Mouse (Mus musculus): ENCODE results near the gene Noc2l. TPM values are rescaled to one million over a fixed set of nuclear protein-coding genes. Genes with fewer than 3 reads are reported as not detected.

The Noc2l gene
- polyA plus RNA-seq, 2 experiments: 40.2 to 68.0 TPM

- Histone ChIP-seq H3K27ac (peak overlapping the region; percentile 98), H3K27me3 (ENCODE audit: control insufficient read depth, insufficient read depth, low read length) (peaks cover 4% of the 10 kb centered on the region), H3K9ac (replicated peaks) (peak overlapping the region; percentile 86), H3K4me3 (ENCODE audit: insufficient read depth in 1 of 2, low read depth in 2 of 2, low read length in 2 of 2) (peak overlapping the region; percentile 30 to 52), H3K4me2 (ENCODE audit: low read depth) (peak overlapping the region; percentile 93), H3K9me3 (ENCODE audit: control insufficient read depth, low read length) (no peaks in the 10 kb centered on the region), H3K36me3 (replicated peaks; ENCODE audit: control insufficient read depth, insufficient read depth, low read depth) (peaks cover 39% of the 10 kb centered on the region), H3K4me1 (replicated peaks; ENCODE audit: control insufficient read depth in 2 of 2, insufficient read depth in 2 of 2, low read length in 1 of 2) (peaks cover 23 to 48% of the 10 kb centered on the region in 2 experiments)
- TF ChIP-seq CTCF (IDR thresholded peaks at IDR 0.05; ENCODE audit: low read depth): no peak
- TF ChIP-seq EP300 (IDR thresholded peaks at IDR 0.05; ENCODE audit: low read depth): peak; percentile 99
- ATAC-seq (ENCODE audit: insufficient read depth) (peak; percentile 86), DNase-seq (ENCODE audit: low read depth in 3 of 3, low spot score in 3 of 3) (peak; percentile 73 to 88 (median 75))
- WGBS (ENCODE audit: insufficient replicate concordance): 9% methylated on average over 7 of the region's 7 CpGs
Observed at GRCm38 (mm10) chr4:156253043-156253442, 17.2 kb downstream of the Noc2l start.

- Histone ChIP-seq H3K4me2 (ENCODE audit: low read depth) (peak overlapping the region; percentile 74), H3K27ac (peak overlapping the region; percentile 97), H3K36me3 (replicated peaks; ENCODE audit: control insufficient read depth, insufficient read depth, low read depth) (peaks cover 25% of the 10 kb centered on the region), H3K4me1 (replicated peaks; ENCODE audit: control insufficient read depth in 2 of 2, insufficient read depth in 2 of 2, low read length in 1 of 2) (peaks cover 23 to 46% of the 10 kb centered on the region in 2 experiments), H3K4me3 (ENCODE audit: insufficient read depth in 1 of 2, low read depth in 2 of 2, low read length in 2 of 2) (peak overlapping the region; percentile 70 to 73), H3K27me3 (ENCODE audit: control insufficient read depth, insufficient read depth, low read length) (peaks cover 4% of the 10 kb centered on the region), H3K9ac (replicated peaks) (peak overlapping the region; percentile 91), H3K9me3 (ENCODE audit: control insufficient read depth, low read length) (no peaks in the 10 kb centered on the region)
- no peak for TF ChIP-seq CTCF (IDR thresholded peaks at IDR 0.05; ENCODE audit: low read depth)
- TF ChIP-seq EP300 (IDR thresholded peaks at IDR 0.05; ENCODE audit: low read depth): no peak
- DNase-seq (ENCODE audit: low read depth in 3 of 3, low spot score in 3 of 3) (peak; percentile 59 to 64 (median 61)), ATAC-seq (ENCODE audit: insufficient read depth) (peak; percentile 56)
- 2% methylated on average over 30 of the region's 30 CpGs for WGBS (ENCODE audit: insufficient replicate concordance)
Observed at GRCm38 (mm10) chr4:156254361-156255077, 18.7 kb downstream of the Noc2l start.

- Histone ChIP-seq H3K9me3 (ENCODE audit: control insufficient read depth, low read length) (no peaks in the 10 kb centered on the region), H3K27ac (peak within 1 kb of the TSS; percentile 97), H3K9ac (replicated peaks) (peak within 1 kb of the TSS; percentile 91), H3K4me3 (ENCODE audit: insufficient read depth in 1 of 2, low read depth in 2 of 2, low read length in 2 of 2) (peak within 1 kb of the TSS; percentile 70 to 73), H3K4me2 (ENCODE audit: low read depth) (peak within 1 kb of the TSS; percentile 74), H3K36me3 (replicated peaks; ENCODE audit: control insufficient read depth, insufficient read depth, low read depth) (peaks cover 17% of the 10 kb centered on the region), H3K4me1 (replicated peaks; ENCODE audit: control insufficient read depth in 2 of 2, insufficient read depth in 2 of 2, low read length in 1 of 2) (peaks cover 23 to 40% of the 10 kb centered on the region in 2 experiments), H3K27me3 (ENCODE audit: control insufficient read depth, insufficient read depth, low read length) (peaks cover 4% of the 10 kb centered on the region)
- peak; percentile 34 for ATAC-seq (ENCODE audit: insufficient read depth)
- WGBS (ENCODE audit: insufficient replicate concordance): 3% methylated on average over 26 of the region's 26 CpGs
- peak; percentile 37 to 44 (median 43) for DNase-seq (ENCODE audit: low read depth in 3 of 3, low spot score in 3 of 3)
- TF ChIP-seq CTCF (IDR thresholded peaks at IDR 0.05; ENCODE audit: low read depth) (no peak), EP300 (IDR thresholded peaks at IDR 0.05; ENCODE audit: low read depth) (no peak)
Observed at GRCm38 (mm10) chr4:156255078-156255839, 19.4 kb downstream of the Noc2l start, which contains the start of gene Samd11. Gene Samd11, minus strand, starts transcription at chr4:156255657.

Small RNA genes lying within 50 kb of the gene (microRNA-seq; reads per million reads assigned to microRNA genes)
- 4.2 reads per million, percentile 3 among the genes with 10 or more reads in this experiment for gene Mir7658

Other genes starting within 250 kb of the Noc2l start
- 2.8 and 2.9 TPM in 2 replicates for gene B3galt6, start 243.4 kb upstream of the Noc2l start, polyA plus RNA-seq (2012; rRNA removed)
- gene B3galt6, start 243.4 kb upstream of the Noc2l start, polyA plus RNA-seq (2014; fragmentation: Nextera tagmentation; extraction: Ambion mirVana): 3.7 TPM in 2 replicates
- 20.1 and 26.8 TPM in 2 replicates for gene Sdf4, start 243.1 kb upstream of the Noc2l start, polyA plus RNA-seq (2012; rRNA removed)
- gene Sdf4, start 243.1 kb upstream of the Noc2l start, polyA plus RNA-seq (2014; fragmentation: Nextera tagmentation; extraction: Ambion mirVana): 72.1 and 79.4 TPM in 2 replicates
- gene Tnfrsf4, start 222.2 kb upstream of the Noc2l start, polyA plus RNA-seq (2012; rRNA removed): 1.0 and 1.8 TPM in 2 replicates
- 0.13 TPM in 2 replicates for gene Tnfrsf4, start 222.2 kb upstream of the Noc2l start, polyA plus RNA-seq (2014; fragmentation: Nextera tagmentation; extraction: Ambion mirVana)
- 0.39 and 0.92 TPM in 2 replicates for gene Tnfrsf18, start 209.8 kb upstream of the Noc2l start, polyA plus RNA-seq (2012; rRNA removed)
- 0.39 and 0.53 TPM in 2 replicates for gene Tnfrsf18, start 209.8 kb upstream of the Noc2l start, polyA plus RNA-seq (2014; fragmentation: Nextera tagmentation; extraction: Ambion mirVana)
- gene Ttll10, start 176.6 kb upstream of the Noc2l start, polyA plus RNA-seq (2012; rRNA removed): 0.42 and 0.71 TPM in 2 replicates
- gene Ttll10, start 176.6 kb upstream of the Noc2l start, polyA plus RNA-seq (2014; fragmentation: Nextera tagmentation; extraction: Ambion mirVana): 0.28 and 0.38 TPM in 2 replicates
- 15.6 and 16.4 TPM in 2 replicates for gene 9430015G10Rik, start 126.0 kb upstream of the Noc2l start, polyA plus RNA-seq (2012; rRNA removed)
- 8.7 and 10.5 TPM in 2 replicates for gene 9430015G10Rik, start 126.0 kb upstream of the Noc2l start, polyA plus RNA-seq (2014; fragmentation: Nextera tagmentation; extraction: Ambion mirVana)
- gene Rnf223, start 105.5 kb upstream of the Noc2l start, polyA plus RNA-seq (2012; rRNA removed): 0.27 and 0.35 TPM in 2 replicates
- gene Rnf223, start 105.5 kb upstream of the Noc2l start, polyA plus RNA-seq (2014; fragmentation: Nextera tagmentation; extraction: Ambion mirVana): 0.13 TPM in 1 of 2 replicates, not detected in the other
- 18.5 TPM in 2 replicates for gene Agrn, start 38.5 kb upstream of the Noc2l start, polyA plus RNA-seq (2012; rRNA removed)
- 6.7 and 7.2 TPM in 2 replicates for gene Agrn, start 38.5 kb upstream of the Noc2l start, polyA plus RNA-seq (2014; fragmentation: Nextera tagmentation; extraction: Ambion mirVana)
- 5.8 and 6.1 TPM in 2 replicates for gene Isg15, start 35.2 kb upstream of the Noc2l start, polyA plus RNA-seq (2012; rRNA removed)
- 0.90 and 1.3 TPM in 2 replicates for gene Isg15, start 35.2 kb upstream of the Noc2l start, polyA plus RNA-seq (2014; fragmentation: Nextera tagmentation; extraction: Ambion mirVana)
- gene AW011738, start 32.7 kb upstream of the Noc2l start, polyA plus RNA-seq (2012; rRNA removed): 0.49 and 0.66 TPM in 2 replicates
- 0.23 TPM in 1 of 2 replicates, not detected in the other for gene AW011738, start 32.7 kb upstream of the Noc2l start, polyA plus RNA-seq (2014; fragmentation: Nextera tagmentation; extraction: Ambion mirVana)
- gene Perm1, start 20.1 kb upstream of the Noc2l start, polyA plus RNA-seq (2012; rRNA removed): 0.03 TPM in 2 replicates
- gene Perm1, start 20.1 kb upstream of the Noc2l start, polyA plus RNA-seq (2014; fragmentation: Nextera tagmentation; extraction: Ambion mirVana): 0.05 TPM in 1 of 2 replicates, not detected in the other
- 9.9 and 10.8 TPM in 2 replicates for gene Plekhn1, start 1.2 kb upstream of the Noc2l start, polyA plus RNA-seq (2012; rRNA removed)
- 2.7 and 5.2 TPM in 2 replicates for gene Plekhn1, start 1.2 kb upstream of the Noc2l start, polyA plus RNA-seq (2014; fragmentation: Nextera tagmentation; extraction: Ambion mirVana)
- 56.1 and 56.9 TPM in 2 replicates for gene Samd11, start 19.6 kb downstream of the Noc2l start, polyA plus RNA-seq (2012; rRNA removed)
- gene Samd11, start 19.6 kb downstream of the Noc2l start, polyA plus RNA-seq (2014; fragmentation: Nextera tagmentation; extraction: Ambion mirVana): 21.5 and 24.8 TPM in 2 replicates
- gene Vmn2r-ps159, start 95.1 kb downstream of the Noc2l start, polyA plus RNA-seq (2012; rRNA removed): not detected in 2 replicates
- not detected in 2 replicates for gene Vmn2r-ps159, start 95.1 kb downstream of the Noc2l start, polyA plus RNA-seq (2014; fragmentation: Nextera tagmentation; extraction: Ambion mirVana)